Mouse (Mus musculus) limb, embryonic 15.5 days (tissue): ENCODE measurements around the gene Tmem50a. TPM values are rescaled to one million over a fixed set of nuclear protein-coding genes. Genes with fewer than 3 reads are reported as not detected.

Experiments
- ATAC-seq: fragments of 200-750 bp; cut with Nextera tagmentation; 2 replicates; pipeline ENCODE4 v1.8.0; 2017; ENCODE audit warnings: low read depth, moderate TSS enrichment; ENCODE audit not compliant: insufficient number of reproducible peaks, low FRiP score, low TSS enrichment
- H3K27ac ChIP-seq: fragments of 300-500 bp; sonication (generic); 2 replicates; pipeline ENCODE4 v1.5.1; 2015; ENCODE audit warnings: moderate library complexity, mild to moderate bottlenecking, inconsistent platforms
- H3K27me3 ChIP-seq: fragments of 300-500 bp; sonication (generic); 2 replicates; pipeline ENCODE4 v1.6.1; 2015; ENCODE audit warnings: inconsistent platforms
- H3K36me3 ChIP-seq: fragments of 300-500 bp; sonication (generic); 2 replicates; pipeline ENCODE4 v1.6.1; 2015; ENCODE audit warnings: inconsistent platforms
- H3K4me1 ChIP-seq: fragments of 300-500 bp; sonication (generic); 2 replicates; pipeline ENCODE4 v1.6.1; 2015; ENCODE audit warnings: inconsistent platforms
- H3K4me2 ChIP-seq: fragments of 300-500 bp; sonication (generic); 2 replicates; pipeline ENCODE4 v1.6.1; 2015; ENCODE audit warnings: mild to moderate bottlenecking, inconsistent platforms
- H3K4me3 ChIP-seq: fragments of 300-500 bp; sonication (generic); 2 replicates; pipeline ENCODE4 v1.5.1; 2015; ENCODE audit warnings: mild to moderate bottlenecking, inconsistent platforms
- H3K9ac ChIP-seq: fragments of 300-500 bp; sonication (generic); 2 replicates; pipeline ENCODE4 v1.6.1; 2015; ENCODE audit warnings: inconsistent platforms
- H3K9me3 ChIP-seq: fragments of 300-500 bp; sonication (generic); 2 replicates; pipeline ENCODE4 v1.6.1; 2016; ENCODE audit warnings: inconsistent platforms
- WGBS: fragments of 180-500 bp; shearing (Covaris S2); methylation state at CpG from one replicate; pipeline ENCODE4 v1.1.7; 2015; 5-methylcytosine and 5-hydroxymethylcytosine counted together
- polyA plus RNA-seq: library from polyadenylated mRNA; unstranded; fragments of >200 nt; fragmentation: Nextera tagmentation; extraction: Ambion mirVana; gene quantifications from 2 replicates; pipeline ENCODE4 v1.2.1, GENCODE M21; 2015

Gene Tmem50a
- polyA plus RNA-seq, 1 experiment from 2014 or later: 193 TPM

DNA sequence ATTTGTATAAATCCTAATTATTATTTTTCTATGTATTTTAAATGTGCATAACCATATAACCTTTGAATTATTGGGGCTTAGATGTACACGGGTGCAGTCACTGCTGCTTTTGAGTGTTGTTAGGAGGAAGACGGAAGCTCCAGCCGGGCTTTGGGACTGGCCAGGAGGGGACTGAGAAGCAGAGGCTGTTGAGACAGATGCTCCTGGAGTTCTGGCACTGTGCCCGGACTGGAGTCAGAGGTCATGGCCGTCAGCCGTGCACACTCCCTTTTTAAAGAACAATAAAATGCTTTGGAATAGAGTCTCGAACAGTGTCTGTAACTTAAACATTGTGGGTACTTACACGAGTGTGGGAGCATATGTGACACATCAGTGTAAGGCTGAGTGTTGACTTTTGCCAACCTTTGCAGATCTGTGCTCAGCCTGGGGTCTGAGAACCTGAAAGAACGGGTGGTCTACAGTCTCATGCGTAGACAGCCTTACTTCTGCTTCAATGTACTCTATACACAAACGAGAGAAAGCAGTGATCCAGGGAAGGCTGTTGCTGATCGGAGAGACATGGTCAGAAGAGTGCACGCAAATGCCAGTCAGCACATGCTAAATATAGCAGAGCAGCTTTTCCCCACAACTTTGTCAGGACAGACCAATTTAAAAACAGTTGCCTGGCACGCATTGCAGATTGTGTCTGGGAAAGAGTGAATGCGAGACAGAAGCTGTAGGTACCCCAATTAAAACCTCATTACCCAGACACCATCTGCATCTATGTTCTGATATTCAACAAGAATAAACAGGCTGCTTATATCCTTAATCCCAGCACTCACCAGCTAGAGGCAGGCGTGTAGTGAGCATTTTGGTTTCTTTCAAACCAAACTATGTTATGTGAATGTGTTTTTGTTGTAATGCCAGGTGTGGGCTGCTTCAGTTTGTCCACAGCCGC is 22.7 kb upstream of the Tmem50a start:
- H3K4me2 ChIP-seq: no peak overlapping the region
- H3K36me3 ChIP-seq: peaks cover 49% of the 10 kb centered on the region
- no peak overlapping the region for H3K9ac ChIP-seq
- 0 out of 2 replicates have a peak overlapping the region, but pooled peaks have one; percentile 22 for H3K27ac ChIP-seq
- peaks cover 12% of the 10 kb centered on the region for H3K27me3 ChIP-seq
- WGBS: 54% methylated on average over 17 of the region's 17 CpGs
- no peak for ATAC-seq
- no peaks in the 10 kb centered on the region for H3K9me3 ChIP-seq
- 0 out of 2 replicates have a peak, but pooled peaks cover 4% of the 10 kb centered on the region for H3K4me1 ChIP-seq
- H3K4me3 ChIP-seq: no peak overlapping the region

- Histone ChIP-seq H3K9me3 (no peaks in the 10 kb centered on the region), H3K27ac (peak within 1 kb of the TSS; percentile 85), H3K4me3 (peak within 1 kb of the TSS; percentile 99), H3K9ac (peak within 1 kb of the TSS; percentile 74), H3K36me3 (peaks cover 60% of the 10 kb centered on the region), H3K27me3 (no peaks in the 10 kb centered on the region), H3K4me2 (peak within 1 kb of the TSS; percentile 82), H3K4me1 (peaks cover 26% of the 10 kb centered on the region)
- peak; percentile 93 for ATAC-seq
- whole genome bisulfite sequencing: under 1% methylated on average over 68 of the region's 68 CpGs
These were observed 16.1 kb upstream of the Tmem50a start, which contains the start of gene Syf2 for GRCm38 (mm10) chr4:134930684-134931481. TSS of gene Syf2 (plus strand) at chr4:134930898.

- Histone ChIP-seq H3K27me3 (no peaks in the 10 kb centered on the region), H3K4me2 (peak overlapping the region; percentile 82), H3K27ac (peak overlapping the region; percentile 60), H3K9me3 (no peaks in the 10 kb centered on the region), H3K9ac (no peak overlapping the region), H3K4me3 (peak overlapping the region; percentile 99), H3K4me1 (peaks cover 33% of the 10 kb centered on the region), H3K36me3 (peaks cover 60% of the 10 kb centered on the region)
- 27% methylated on average over 9 of the region's 9 CpGs for WGBS
- ATAC-seq: no peak
These were observed 15.4 kb upstream of the Tmem50a start for GRCm38 (mm10) chr4:134930190-134930589.

DNA sequence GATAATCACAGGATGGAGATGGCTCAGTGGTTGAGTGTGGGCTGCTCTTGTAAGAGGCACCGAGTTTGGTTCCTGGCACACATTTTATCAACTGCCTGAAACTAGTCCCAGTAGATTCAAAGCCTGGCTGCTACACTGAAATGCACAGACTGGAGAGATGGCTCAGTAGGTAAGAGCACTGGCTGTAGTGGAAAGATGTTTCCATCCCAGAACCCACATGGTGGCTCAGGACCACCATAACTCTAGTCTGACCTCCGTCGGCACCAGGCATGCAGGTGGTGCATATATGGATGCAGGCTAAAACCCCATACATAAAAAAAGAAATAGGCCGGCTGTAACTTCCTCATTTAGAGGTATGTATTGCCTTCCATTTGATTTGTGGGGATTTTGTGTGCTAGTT is 14.7 kb upstream of the Tmem50a start:
- peaks cover 54% of the 10 kb centered on the region for H3K36me3 ChIP-seq

GRCm38 (mm10) chr4:134928464-134928836 is 13.6 kb upstream of the Tmem50a start:
- H3K4me1 ChIP-seq: peaks cover 35% of the 10 kb centered on the region
- no peaks in the 10 kb centered on the region for H3K27me3 ChIP-seq
- H3K4me3 ChIP-seq: no peak overlapping the region
- WGBS: 74% methylated on average over 1 of the region's 1 CpGs
- H3K9me3 ChIP-seq: no peaks in the 10 kb centered on the region
- no peak overlapping the region for H3K27ac ChIP-seq
- no peak overlapping the region for H3K9ac ChIP-seq
- no peak overlapping the region for H3K4me2 ChIP-seq
- H3K36me3 ChIP-seq: peaks cover 44% of the 10 kb centered on the region
- no peak for ATAC-seq

More for the DNA sequence above, 14.7 kb upstream of the Tmem50a start:
- Histone ChIP-seq H3K27me3 (no peaks in the 10 kb centered on the region), H3K27ac (no peak overlapping the region), H3K4me1 (peaks cover 35% of the 10 kb centered on the region), H3K4me2 (no peak overlapping the region), H3K9ac (no peak overlapping the region), H3K9me3 (no peaks in the 10 kb centered on the region), H3K4me3 (no peak overlapping the region)
- WGBS: 74% methylated on average over 4 of the region's 4 CpGs
- no peak for ATAC-seq

GRCm38 (mm10) chr4:134927815-134928463 is 13.1 kb upstream of the Tmem50a start:
- peaks cover 39% of the 10 kb centered on the region for H3K36me3 ChIP-seq

DNA sequence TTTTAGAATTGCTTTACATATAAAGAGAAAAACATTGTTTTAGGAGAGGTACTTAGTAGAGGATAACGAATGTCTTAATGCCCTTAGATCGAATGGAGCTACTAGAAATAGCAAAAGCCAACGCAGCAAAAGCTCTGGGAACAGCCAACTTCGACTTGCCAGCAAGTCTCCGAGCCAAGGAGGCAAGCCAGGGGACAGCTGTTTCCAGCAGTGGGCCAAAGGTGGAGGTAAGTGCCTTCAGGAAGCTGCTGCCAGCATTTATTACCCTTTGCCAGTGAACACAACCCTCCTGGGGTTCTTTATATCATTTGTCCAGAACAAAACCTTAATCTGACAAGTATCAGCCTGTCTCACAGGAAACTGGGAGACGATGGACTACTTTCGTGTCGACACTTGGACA is 10.4 kb upstream of the Tmem50a start:
- WGBS: 58% methylated on average over 8 of the region's 8 CpGs
- H3K27ac ChIP-seq: no peak overlapping the region
- peaks cover 32% of the 10 kb centered on the region for H3K36me3 ChIP-seq
- H3K9ac ChIP-seq: peak overlapping the region; percentile 39; the same call in 1 of the 2 replicates
- H3K27me3 ChIP-seq: no peaks in the 10 kb centered on the region
- H3K4me3 ChIP-seq: peak overlapping the region; percentile 100
- no peaks in the 10 kb centered on the region for H3K9me3 ChIP-seq
- peak overlapping the region; percentile 53 for H3K4me2 ChIP-seq
- ATAC-seq: no peak
- peaks cover 20% of the 10 kb centered on the region for H3K4me1 ChIP-seq

More at GRCm38 (mm10) chr4:134927815-134928463, 13.1 kb upstream of the Tmem50a start:
- Histone ChIP-seq H3K9ac (no peak overlapping the region), H3K4me1 (peaks cover 35% of the 10 kb centered on the region), H3K27me3 (no peaks in the 10 kb centered on the region), H3K9me3 (no peaks in the 10 kb centered on the region), H3K4me3 (no peak overlapping the region), H3K4me2 (no peak overlapping the region), H3K27ac (0 out of 2 replicates have a peak overlapping the region, but pooled peaks have one; percentile 22)
- 69% methylated on average over 5 of the region's 5 CpGs for WGBS
- no peak for ATAC-seq

DNA sequence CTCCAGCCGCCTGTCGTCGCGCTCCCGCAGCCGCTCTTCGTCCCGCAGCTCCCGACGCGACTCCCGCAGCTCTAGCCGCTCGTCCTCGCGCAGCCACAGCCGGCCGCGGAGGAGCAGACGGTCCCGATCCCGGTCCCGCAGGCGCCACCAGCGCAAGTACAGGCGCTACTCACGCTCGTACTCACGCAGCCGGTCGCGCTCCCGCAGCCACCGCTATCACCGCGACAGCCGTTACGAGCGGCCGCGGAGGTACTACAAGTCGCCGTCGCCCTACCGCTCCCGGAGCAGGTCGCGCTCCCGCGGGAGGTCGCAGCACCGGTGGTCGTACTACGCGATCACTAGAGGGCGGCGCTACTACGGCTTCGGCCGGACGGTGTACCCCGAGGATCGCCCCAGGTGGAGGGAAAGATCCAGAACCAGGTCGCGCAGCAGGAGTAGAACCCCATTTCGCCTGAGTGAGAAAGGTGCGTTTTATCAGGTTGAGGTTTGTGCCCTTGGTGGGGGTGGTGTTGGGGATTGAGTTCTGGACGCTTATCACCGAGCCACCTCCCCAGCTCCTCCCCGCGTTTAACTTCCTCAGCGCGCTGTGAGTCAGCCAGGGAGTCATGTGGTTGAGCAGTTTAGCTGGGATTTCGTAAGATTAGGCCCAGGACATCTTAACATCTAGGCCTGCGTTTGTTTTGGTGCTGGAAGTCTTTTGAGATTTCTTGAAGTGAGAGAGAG is 9.4 kb upstream of the Tmem50a start:
- Histone ChIP-seq H3K27ac (peak overlapping the region; percentile 96), H3K36me3 (peaks cover 32% of the 10 kb centered on the region), H3K9me3 (no peaks in the 10 kb centered on the region), H3K4me2 (peak overlapping the region; percentile 53), H3K4me1 (peaks cover 14% of the 10 kb centered on the region), H3K9ac (peak overlapping the region; percentile 98), H3K27me3 (no peaks in the 10 kb centered on the region), H3K4me3 (peak overlapping the region; percentile 100)
- under 1% methylated on average over 75 of the region's 75 CpGs for WGBS
- no peak for ATAC-seq

GRCm38 (mm10) chr4:134923258-134924018 is 8.6 kb upstream of the Tmem50a start, which contains the start of gene Rsrp1:
TSS of gene Rsrp1 (plus strand) at chr4:134923592.
- WGBS: under 1% methylated on average over 64 of the region's 64 CpGs
- Histone ChIP-seq H3K27me3 (no peaks in the 10 kb centered on the region), H3K27ac (peak within 1 kb of the TSS; percentile 96), H3K4me3 (peak within 1 kb of the TSS; percentile 100), H3K4me2 (peak within 1 kb of the TSS; percentile 63), H3K9me3 (no peaks in the 10 kb centered on the region), H3K4me1 (peaks cover 14% of the 10 kb centered on the region), H3K36me3 (peaks cover 30% of the 10 kb centered on the region), H3K9ac (peak within 1 kb of the TSS; percentile 98)
- peak; percentile 91 for ATAC-seq

- under 1% methylated on average over 13 of the region's 13 CpGs for WGBS
- Histone ChIP-seq H3K27ac (peak overlapping the region; percentile 88), H3K27me3 (no peaks in the 10 kb centered on the region), H3K36me3 (peaks cover 25% of the 10 kb centered on the region), H3K9me3 (no peaks in the 10 kb centered on the region), H3K4me1 (peaks cover 14% of the 10 kb centered on the region), H3K4me3 (peak overlapping the region; percentile 100), H3K4me2 (peak overlapping the region; percentile 63), H3K9ac (peak overlapping the region; percentile 50)
- no peak; the same call in 1 of the 2 replicates for ATAC-seq
These were observed 8.1 kb upstream of the Tmem50a start for GRCm38 (mm10) chr4:134922925-134923244.
